Mouse (Mus musculus) ES-E14 (cell line): ENCODE results near the gene Hes5. TPM values are rescaled to one million over a fixed set of nuclear protein-coding genes. Genes with fewer than 3 reads are reported as not detected.

ENCODE experiments used
- DNase-seq: peaks from one replicate; pipeline ENCODE4 v3.0.0-alpha.2; 2013; ENCODE audit warnings: low read depth, low spot score
- H3K27ac ChIP-seq: 2 replicates; pipeline ENCODE4 v1.5.1; 2012; ENCODE audit warnings: low read depth, mild to moderate bottlenecking, low read length, moderate library complexity, mixed read lengths; ENCODE audit not compliant: poor library complexity, insufficient read depth, severe bottlenecking
- H3K36me3 ChIP-seq: 2 replicates; pipeline ENCODE4 v1.6.1; 2012; ENCODE audit warnings: mild to moderate bottlenecking, low read length, moderate library complexity, mixed read lengths; ENCODE audit not compliant: control insufficient read depth, poor library complexity, insufficient read depth, severe bottlenecking
- H3K4me1 ChIP-seq, 2 experiments: fragments of 150-350 bp in 1 of 2; sonication (generic) in 1 of 2; 2 replicates each; pipeline ENCODE4 v1.6.1; 2012; ENCODE audit warnings: low read length in 2 of 2, mild to moderate bottlenecking in 1 of 2, mixed read lengths in 1 of 2; ENCODE audit not compliant: control insufficient read depth in 2 of 2, insufficient read depth in 2 of 2, poor library complexity in 1 of 2
- H3K4me3 ChIP-seq, 2 experiments: fragments of 150-350 bp in 1 of 2; sonication (generic) in 1 of 2; 2 replicates each; pipeline ENCODE4 v1.5.1; 2012; ENCODE audit warnings: low read length in 2 of 2, low read depth in 1 of 2, mild to moderate bottlenecking in 1 of 2, mixed read lengths in 1 of 2; ENCODE audit not compliant: insufficient read depth in 1 of 2, poor library complexity in 1 of 2, severe bottlenecking in 1 of 2
- H3K9ac ChIP-seq: 2 replicates; pipeline ENCODE4 v1.6.1; 2012; ENCODE audit warnings: low read depth, mild to moderate bottlenecking, low read length, mixed read lengths; ENCODE audit not compliant: poor library complexity, insufficient read depth, severe bottlenecking
- H3K9me3 ChIP-seq: fragments of 150-350 bp; sonication (generic); 2 replicates; pipeline ENCODE4 v1.6.1; 2012; ENCODE audit warnings: low read depth, mild to moderate bottlenecking, low read length; ENCODE audit not compliant: control insufficient read depth, insufficient read depth
- CHD2 ChIP-seq: IDR thresholded peaks from 2 replicates; pipeline ENCODE4 v1.6.1; 2014; ENCODE audit warnings: mild to moderate bottlenecking, low read depth, low read length, inconsistent platforms
- HCFC1 ChIP-seq: IDR thresholded peaks from 2 replicates; pipeline ENCODE4 v1.6.1; 2012; ENCODE audit warnings: low read length, inconsistent platforms, borderline replicate concordance; ENCODE audit not compliant: insufficient read depth
- MAFK ChIP-seq: IDR thresholded peaks from 2 replicates; pipeline ENCODE4 v1.6.1; 2014; ENCODE audit warnings: mild to moderate bottlenecking, low read depth, low read length, inconsistent platforms; ENCODE audit not compliant: insufficient read depth
- ZC3H11A ChIP-seq: IDR thresholded peaks from 2 replicates; pipeline ENCODE4 v1.6.1; 2012; ENCODE audit warnings: low read depth, mild to moderate bottlenecking, inconsistent platforms, low read length, borderline replicate concordance
- ZNF384 ChIP-seq: IDR thresholded peaks from 2 replicates; pipeline ENCODE4 v1.6.1; 2012; ENCODE audit warnings: low read depth, low read length, inconsistent platforms
- in situ Hi-C, 2 experiments: fragments of 600-800 bp; cut with MboI; formaldehyde crosslinking; loops; one replicate each; pipeline ENCODE4 v1.15.1; 2025; ENCODE audit warnings: low sequenced_read_pairs in 2 of 2, inconsistent platforms in 1 of 2; ENCODE audit not compliant: unreplicated experiment in 2 of 2
- total RNA-seq: library from RNA; depleted of rRNA; stranded (reverse); fragments of 300-350 nt; gene quantifications from 2 replicates; pipeline ENCODE4 v1.2.3, GENCODE M21; 2012; rRNA removed

Gene Hes5
- total RNA-seq = 0.18 and 1.3 TPM in 2 replicates

GRCm38 (mm10) chr4:154960690-154961225 lies at the start of gene Hes5:
Gene Hes5 (plus strand): TSS chr4:154960923.
- H3K4me1 ChIP-seq = peaks cover 0 to 10% of the 10 kb centered on the region in 2 experiments; a peak in 1 of 4 replicates
- H3K9ac ChIP-seq = peak within 1 kb of the TSS; percentile 51
- in situ Hi-C loops = no loop called here
- TF ChIP-seq ZC3H11A (no peak), MAFK (no peak), CHD2 (no peak), ZNF384 (no peak), HCFC1 (no peak)
- no peak for DNase-seq
- peak within 1 kb of the TSS; percentile 57 to 61 for H3K4me3 ChIP-seq
- H3K27ac ChIP-seq = no peak within 1 kb of the TSS
- H3K9me3 ChIP-seq = no peaks in the 10 kb centered on the region
- no peaks in the 10 kb centered on the region for H3K36me3 ChIP-seq

GRCm38 (mm10) chr4:154911644-154912043 lies 49.1 kb upstream of the Hes5 start:
- peaks cover 3 to 7% of the 10 kb centered on the region in 2 experiments; a peak in 1 of 4 replicates for H3K4me1 ChIP-seq
- no peak for TF ChIP-seq ZNF384
- TF ChIP-seq HCFC1 = no peak
- no peak for TF ChIP-seq ZC3H11A
- no peak for TF ChIP-seq CHD2
- no peak for TF ChIP-seq MAFK
- no peak overlapping the region for H3K9ac ChIP-seq
- in situ Hi-C loops = no loop called here
- H3K27ac ChIP-seq = no peak overlapping the region
- H3K36me3 ChIP-seq = no peaks in the 10 kb centered on the region
- no peak overlapping the region for H3K4me3 ChIP-seq
- no peak for DNase-seq
- H3K9me3 ChIP-seq = no peaks in the 10 kb centered on the region

- TF ChIP-seq ZC3H11A = no peak
- TF ChIP-seq CHD2 = no peak
- TF ChIP-seq HCFC1 = no peak
- no peak for TF ChIP-seq MAFK
- no peak for TF ChIP-seq ZNF384
- no peaks in the 10 kb centered on the region for H3K36me3 ChIP-seq
- in situ Hi-C loops = no loop called here
- no peak overlapping the region for H3K9ac ChIP-seq
- H3K4me3 ChIP-seq = no peak overlapping the region
- no peaks in the 10 kb centered on the region for H3K9me3 ChIP-seq
- peaks cover 0 to 3% of the 10 kb centered on the region in 2 experiments; a peak in 1 of 4 replicates for H3K4me1 ChIP-seq
- no peak overlapping the region for H3K27ac ChIP-seq
- no peak for DNase-seq
These were observed 46.9 kb upstream of the Hes5 start for GRCm38 (mm10) chr4:154913845-154914244.

GRCm38 (mm10) chr4:154914252-154914651 lies 46.5 kb upstream of the Hes5 start:
- in situ Hi-C loops = no loop called here
- no peak overlapping the region for H3K27ac ChIP-seq
- TF ChIP-seq ZC3H11A = no peak
- no peak for TF ChIP-seq MAFK
- no peak for TF ChIP-seq ZNF384
- TF ChIP-seq HCFC1 = no peak
- no peaks in the 10 kb centered on the region for H3K36me3 ChIP-seq
- H3K4me3 ChIP-seq = no peak overlapping the region
- no peak for DNase-seq
- peaks cover 0 to 3% of the 10 kb centered on the region in 2 experiments; a peak in 1 of 4 replicates for H3K4me1 ChIP-seq
- H3K9me3 ChIP-seq = no peaks in the 10 kb centered on the region
- no peak overlapping the region for H3K9ac ChIP-seq

GRCm38 (mm10) chr4:154914707-154915106 lies 46.0 kb upstream of the Hes5 start:
- no peak for DNase-seq
- H3K9me3 ChIP-seq = no peaks in the 10 kb centered on the region
- H3K9ac ChIP-seq = no peak overlapping the region
- no peak overlapping the region for H3K4me3 ChIP-seq
- peaks cover 0 to 3% of the 10 kb centered on the region in 2 experiments; a peak in 1 of 4 replicates for H3K4me1 ChIP-seq
- no peaks in the 10 kb centered on the region for H3K36me3 ChIP-seq
- H3K27ac ChIP-seq = no peak overlapping the region
- in situ Hi-C loops = no loop called here
- TF ChIP-seq HCFC1 = no peak
- TF ChIP-seq ZNF384 = no peak
- TF ChIP-seq ZC3H11A = no peak
- no peak for TF ChIP-seq CHD2
- TF ChIP-seq MAFK = no peak
